Mouse (Mus musculus) heart, postnatal 36 days (tissue): Measurements from ENCODE around the gene Cldn2. TPM values are rescaled to one million over a fixed set of nuclear protein-coding genes. Genes with fewer than 3 reads are reported as not detected.
"Not testable (repeated sequence)": the region's sequence is repeated elsewhere in the genome, so short reads cannot be mapped to it uniquely, and the experiment has no call there.

Experiments
- DNase-seq, 2 experiments: peaks; one replicate each; pipeline ENCODE4 v3.0.0; 2021 to 2022
- intact Hi-C: fragments of 180-260 bp; cut with DNase I; formaldehyde crosslinking; loops from one replicate; pipeline ENCODE4 v1.15.1; 2025
- total RNA-seq, 2 experiments: library from RNA; stranded (reverse); gene quantifications; 2 replicates each; pipeline ENCODE4 v1.2.3; 2021

The Cldn2 gene
- not detected for total RNA-seq

DNA sequence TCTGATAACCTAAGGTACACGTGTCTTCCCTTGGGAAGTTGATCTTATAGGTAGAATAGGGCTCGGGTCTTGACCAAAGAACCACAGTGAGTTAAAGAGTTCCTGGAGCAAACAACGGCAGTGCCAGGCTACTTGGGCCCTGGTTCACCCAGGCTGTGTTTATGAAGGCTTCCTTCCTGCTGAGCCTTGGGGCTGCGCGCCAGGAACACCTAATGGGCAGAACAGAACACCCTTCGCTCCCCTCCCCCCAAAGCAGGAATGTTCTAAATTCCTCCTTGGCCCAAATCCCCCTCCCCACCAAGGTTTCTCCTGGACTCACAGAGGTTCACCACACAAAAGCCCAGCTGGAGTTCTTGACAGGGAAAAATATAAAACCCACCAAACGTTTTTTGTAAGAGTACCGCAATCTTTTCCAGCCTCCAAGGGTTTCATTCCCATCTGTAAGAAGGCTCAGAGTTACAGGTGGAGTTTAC, at the start of gene Cldn2:
TSS of gene Cldn2 (plus strand) at position 423 of the 473 bp plus-strand sequence.
- no peak for DNase-seq
- intact Hi-C loops: no loop called here

DNA sequence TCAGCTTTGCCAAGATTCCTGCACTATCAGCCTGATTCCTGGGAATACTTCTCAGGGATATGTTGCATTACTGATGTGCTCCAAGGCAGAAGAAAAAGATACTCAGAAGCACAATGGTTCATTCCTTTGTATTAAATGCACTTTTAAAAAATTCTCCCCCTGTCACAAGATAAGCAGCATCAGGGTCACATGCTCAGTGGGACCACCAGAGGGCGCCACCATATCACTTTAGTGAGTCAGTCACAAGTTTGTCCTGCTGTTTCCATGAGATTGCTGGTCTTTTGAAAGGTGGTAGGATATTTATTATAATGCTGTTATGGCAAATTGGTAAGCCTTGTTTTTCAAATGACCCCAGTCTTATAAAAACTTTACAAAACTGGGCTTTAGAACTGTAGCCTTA, 48.8 kb upstream of the Cldn2 start:
- intact Hi-C loops: no loop called here
- peak; percentile 18 to 37 for DNase-seq

DNA sequence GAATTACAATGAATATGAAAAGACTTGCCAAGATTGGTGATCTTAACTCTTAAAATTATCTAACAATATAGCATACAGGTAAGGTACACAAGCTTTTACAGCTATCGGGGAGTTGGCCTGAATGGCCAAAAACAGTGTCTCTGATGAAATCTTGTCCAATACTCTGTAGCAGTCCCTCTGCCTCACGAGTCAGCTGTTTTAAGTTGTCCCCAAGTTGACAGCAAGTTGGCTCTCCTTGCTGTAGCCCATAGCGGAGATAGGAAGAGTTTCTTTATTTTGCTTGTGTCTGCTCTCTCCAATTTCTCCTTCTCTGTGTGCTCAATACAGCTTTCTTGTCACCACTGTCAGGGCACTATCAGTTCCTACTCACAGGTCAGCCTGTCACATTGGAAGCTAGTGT, 42.0 kb upstream of the Cldn2 start:
- intact Hi-C loops, DNase-seq: not testable (repeated sequence)

DNA sequence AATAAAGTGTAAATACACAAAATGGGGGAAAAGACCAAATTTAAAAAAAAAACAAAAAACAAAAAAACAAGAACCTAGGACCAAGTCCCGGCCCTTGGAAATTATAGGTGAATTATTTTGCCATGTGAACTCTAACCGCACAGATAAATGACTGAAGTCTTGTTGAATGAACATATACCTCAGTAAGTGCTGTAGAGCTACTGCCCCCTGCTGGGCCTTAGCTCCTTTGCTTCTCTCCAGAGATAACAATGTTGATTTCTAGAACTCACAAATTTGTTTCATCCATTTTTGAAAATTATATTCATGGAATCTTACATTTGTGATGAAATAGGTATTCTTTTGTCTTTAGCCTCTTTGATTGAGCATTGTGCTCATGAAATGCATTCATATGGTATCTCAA, 38.1 kb upstream of the Cldn2 start:
- intact Hi-C loops: loop anchor here (5.0 kb wide), 2 partner anchors 345 to 390 kb away; no protein-coding TSS in a partner anchor
- DNase-seq: peak in 1 of 2 experiments; percentile 10

DNA sequence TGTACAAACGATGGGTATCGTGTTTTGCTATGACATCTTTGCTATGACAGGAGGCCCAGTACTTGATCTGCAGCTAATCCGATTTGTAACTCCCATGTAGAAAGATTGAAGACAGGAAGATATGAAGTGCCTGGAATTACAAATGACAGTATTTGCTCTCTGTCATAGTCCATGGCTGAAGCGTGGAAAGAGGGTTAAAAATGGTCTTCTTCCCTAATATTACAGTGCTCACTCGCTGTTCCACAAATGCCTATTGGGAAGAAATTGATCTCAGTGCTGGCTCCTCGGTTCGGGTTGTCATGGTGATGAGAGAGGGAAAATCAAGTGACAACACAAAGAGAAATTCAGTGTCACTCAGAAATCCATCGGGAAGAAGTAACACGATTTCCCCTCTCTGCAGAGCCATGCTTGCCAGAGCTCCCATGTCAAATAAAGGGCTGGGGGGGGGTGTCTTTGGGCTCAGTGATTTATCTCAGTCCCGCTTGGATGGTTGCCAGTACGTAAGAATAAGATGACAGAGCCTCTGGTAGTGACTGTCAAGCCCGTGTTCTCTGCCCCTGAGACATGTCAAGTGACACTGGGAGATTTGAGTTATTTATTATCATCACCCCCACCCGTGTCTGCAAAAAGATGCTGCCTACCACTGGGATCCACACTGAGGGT, 30.5 kb upstream of the Cldn2 start:
- no peak for DNase-seq
- intact Hi-C loops: no loop called here

DNA sequence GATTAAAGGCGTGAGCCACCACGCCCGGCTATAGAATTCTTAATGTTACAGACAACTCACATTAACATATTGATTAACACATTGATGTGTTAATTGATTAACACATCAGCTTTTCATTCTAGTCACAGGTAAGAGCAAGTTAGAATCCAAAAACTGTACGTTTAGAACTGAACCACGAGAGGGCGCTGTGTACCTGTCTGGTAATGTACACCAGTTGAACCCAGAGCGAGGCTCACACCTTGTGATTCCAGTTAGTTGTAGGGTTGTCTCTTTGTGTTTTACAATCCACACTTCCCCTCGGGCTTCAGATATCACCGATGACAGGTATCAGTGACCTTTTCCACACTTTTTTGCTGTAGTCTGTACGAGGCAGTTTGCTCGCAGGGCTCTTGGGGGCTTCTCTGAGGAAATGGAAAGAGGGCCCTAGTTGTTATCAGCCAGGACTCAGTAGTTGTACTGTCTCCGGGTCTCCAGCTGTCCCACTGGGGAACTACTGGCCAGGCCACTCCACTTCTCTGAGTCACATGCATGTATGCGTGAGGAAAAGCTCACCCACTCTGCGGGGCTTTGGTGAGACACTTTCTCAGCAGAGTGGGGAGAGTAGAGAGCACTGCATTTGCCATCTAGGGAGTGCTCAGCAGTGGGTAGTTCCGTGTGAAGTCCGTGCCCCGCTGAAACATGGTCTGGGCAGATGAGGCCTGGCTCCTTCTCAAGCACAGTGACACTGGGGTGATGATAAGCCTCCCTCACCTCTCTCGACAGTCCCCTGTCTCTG, 26.1 kb upstream of the Cldn2 start:
- intact Hi-C loops: loop anchor here (1.0 kb wide), 1 partner anchor 58 kb away; no protein-coding TSS in a partner anchor
- DNase-seq: peak; percentile 28 to 38

DNA sequence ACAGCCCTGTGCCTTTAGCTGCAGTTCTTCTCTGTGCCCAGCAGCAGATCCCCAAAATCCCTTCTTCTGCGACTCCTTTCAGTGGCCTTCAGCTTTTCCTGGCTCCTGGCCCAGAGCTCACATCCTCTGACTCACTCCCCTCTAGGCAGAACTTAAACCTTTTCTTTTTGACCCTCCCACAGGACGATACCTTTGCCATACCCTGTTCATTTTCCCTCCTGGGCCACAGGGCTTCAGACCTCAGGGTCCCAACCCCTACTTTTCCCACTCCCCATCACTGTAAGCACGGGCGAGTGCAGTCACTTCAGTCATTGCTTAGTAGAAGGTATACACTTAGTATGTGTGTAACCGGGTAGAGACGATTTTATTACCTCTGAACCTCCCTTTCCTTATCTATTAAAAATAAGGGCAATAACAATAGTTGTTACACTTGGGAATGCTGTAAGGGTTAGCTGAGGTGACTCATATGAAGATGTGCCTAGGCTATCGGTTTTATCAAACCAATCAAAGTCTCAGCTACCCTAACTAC, 25.5 kb upstream of the Cldn2 start:
- intact Hi-C loops: no loop called here
- no peak for DNase-seq

DNA sequence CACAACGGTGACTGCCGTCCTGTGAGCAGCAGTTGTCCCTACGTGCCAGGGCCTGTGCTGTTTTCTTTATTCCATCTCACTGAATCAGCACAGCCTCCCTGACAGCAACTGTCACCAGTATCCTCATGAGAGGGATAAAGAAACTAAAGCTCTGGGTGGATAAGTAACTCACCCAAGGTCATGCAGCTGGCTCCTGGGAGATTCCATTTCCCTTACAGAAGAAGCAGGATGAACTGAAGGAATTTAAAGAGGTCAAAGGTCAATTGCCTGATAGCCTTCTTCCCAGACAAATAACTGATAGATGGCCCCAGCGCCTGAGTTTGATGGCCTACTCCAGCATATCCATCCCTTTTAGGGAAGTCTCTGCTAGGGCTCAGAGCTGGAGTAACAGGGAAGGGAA, 23.3 kb upstream of the Cldn2 start:
- intact Hi-C loops: no loop called here
- DNase-seq: no peak

DNA sequence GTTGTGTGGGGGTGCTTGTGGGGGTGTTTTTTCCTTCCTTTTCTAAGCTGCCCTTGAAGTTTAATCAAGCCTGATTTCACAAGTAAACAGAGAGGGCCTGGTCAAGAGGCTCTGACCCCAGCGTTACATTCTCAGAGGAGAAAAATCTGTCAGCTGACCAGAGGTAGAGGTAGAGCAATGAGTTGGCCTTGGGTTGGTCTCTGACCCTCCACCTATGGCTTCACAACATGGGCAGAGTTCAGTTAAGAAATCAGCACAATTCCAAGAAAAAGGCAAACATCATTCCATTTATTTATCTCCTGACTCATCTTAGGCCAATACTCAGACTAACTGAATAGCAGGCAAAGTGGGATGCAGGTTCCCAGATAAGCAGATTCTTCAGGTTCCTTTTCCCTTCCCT, 21.7 kb upstream of the Cldn2 start:
- intact Hi-C loops: no loop called here
- no peak for DNase-seq

DNA sequence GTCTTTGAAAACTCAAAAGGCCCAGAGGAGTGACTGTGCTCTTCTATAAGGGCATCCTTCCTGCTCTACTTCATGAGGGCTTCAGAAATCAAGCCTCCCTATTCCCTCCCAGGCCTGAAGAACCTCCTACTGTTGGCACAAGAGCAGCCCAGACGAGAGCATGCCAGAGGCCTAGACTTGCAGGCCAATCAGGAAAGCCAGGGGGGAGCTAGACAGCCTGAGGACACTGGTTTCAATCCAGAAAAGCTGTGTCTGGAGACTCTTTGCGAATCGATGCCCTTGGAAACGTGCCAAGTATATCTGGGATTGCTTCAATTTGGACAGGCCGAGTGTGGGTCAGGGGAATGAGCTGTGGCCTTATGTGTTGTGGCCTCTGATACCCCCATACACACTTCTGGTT, 21.2 kb upstream of the Cldn2 start:
- DNase-seq: no peak
- intact Hi-C loops: no loop called here

DNA sequence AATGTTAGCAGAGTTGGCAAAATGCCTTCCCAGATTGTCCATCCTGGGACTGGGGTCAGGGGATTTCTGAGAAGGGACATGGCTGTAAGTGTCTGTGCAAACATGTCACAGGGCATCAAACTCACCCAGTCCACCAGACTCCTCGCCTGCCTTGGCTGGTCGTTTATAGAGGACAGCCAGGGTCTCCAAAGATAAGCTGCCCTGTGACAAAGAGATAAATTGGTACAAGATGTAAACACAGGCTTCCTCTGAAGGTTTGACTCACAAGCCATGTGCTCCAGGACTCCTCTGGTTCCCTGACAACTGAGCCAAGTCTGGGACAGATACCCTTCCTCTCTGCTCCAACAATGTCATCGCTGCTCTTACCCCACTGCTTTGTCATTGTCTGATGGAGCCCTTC, 19.6 kb upstream of the Cldn2 start:
- intact Hi-C loops: no loop called here
- no peak for DNase-seq

DNA sequence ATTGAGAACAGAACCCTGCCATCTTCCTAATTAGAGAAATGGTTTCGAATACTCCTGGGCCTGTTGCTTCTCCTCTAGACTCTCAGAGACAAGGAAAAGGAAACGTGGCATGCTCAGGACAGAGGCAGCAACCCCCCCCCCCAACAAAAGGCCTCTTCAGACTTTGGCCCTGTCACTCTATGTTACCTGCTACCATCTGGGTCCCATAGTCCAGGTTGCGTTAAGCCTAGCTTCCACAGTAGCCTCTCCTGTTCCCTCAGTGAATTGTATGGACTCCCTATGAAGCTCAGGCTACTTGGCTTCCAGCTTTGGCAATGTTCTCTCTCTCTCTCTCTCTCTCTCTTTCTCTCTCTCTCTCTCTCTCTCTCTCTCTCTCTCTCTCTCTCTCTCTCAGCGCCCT, 19.1 kb upstream of the Cldn2 start:
- no peak for DNase-seq
- intact Hi-C loops: no loop called here

DNA sequence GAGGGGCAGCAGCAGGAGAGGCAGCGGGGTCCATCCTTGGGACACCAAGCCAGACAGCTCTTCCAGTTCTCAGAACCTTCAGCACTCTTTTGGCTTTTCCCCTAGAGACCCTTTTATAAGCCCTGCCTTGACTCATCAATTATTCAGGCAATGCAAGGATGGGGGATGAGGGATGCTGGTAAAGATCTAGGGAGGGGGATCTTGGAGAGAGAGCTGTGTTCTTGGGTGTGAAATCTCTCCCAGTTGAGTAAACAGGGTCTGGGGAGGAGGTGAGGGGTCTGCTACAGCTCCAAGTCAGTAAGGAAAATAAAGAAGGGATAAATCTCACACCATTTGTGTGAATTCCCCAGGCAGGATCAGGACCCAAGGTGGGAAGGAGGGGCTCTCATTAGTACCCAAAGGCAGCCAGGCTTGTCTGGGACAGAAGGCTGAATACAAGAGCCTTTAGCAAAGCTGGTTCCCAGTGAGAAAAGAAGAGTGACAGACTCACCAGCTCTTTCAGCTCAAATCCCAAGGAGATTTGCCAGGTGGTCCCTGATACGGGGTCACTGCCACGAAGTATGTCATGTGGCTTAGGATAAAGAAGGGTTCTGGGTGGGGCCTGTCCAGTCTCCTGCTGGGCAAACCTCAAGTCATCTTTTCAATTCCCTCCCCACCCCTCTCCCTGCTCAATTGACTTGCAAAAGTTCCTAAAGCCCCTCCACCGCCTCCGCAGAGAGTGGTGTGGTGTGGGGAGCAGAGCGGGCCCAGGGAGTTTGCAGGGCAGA, 18.2 kb upstream of the Cldn2 start, which contains the start of gene Ripply1:
TSS of gene Ripply1 (minus strand) at position 76 of the 767 bp plus-strand sequence.
- DNase-seq: no peak
- intact Hi-C loops: no loop called here

DNA sequence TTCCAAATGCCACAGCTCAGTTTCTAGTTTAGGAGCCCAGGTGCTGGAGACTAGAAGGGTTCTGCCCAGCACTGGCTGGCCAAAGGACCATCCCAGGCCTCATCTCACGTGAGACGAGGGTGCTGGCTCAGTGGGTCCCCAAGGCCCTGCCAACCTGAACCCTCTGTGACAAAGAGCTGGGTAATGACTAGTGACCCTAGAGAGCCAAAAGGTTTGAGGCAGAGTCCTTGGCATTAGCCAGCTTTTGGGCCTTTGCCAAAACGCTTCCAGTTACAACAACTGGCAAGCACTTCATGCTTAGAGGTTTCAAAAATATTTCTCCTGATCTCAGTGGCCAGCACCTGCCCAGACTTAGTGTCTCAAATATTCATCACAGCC, 17.6 kb upstream of the Cldn2 start:
- intact Hi-C loops: no loop called here
- peak in 1 of 2 experiments; percentile 33 for DNase-seq

DNA sequence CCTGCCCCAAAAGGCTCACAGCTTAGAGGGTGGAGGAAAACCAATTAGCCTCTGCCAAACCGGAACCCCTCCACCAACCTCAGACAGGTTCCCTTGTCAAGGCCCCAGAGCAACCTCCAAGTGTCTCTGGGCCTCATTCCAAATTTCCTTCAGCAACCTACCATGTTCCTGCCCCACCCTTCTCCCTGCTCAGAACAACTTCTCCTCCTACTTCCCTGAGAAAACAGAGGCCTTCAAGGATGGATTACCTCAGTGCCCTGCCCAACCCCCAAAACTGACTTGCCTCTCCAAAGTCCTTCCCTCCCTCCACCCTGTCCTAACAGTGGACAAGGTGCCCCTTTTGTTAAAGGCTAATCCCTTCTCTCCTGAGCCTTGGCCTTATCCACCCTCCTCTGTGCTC, 14.9 kb upstream of the Cldn2 start:
- no peak for DNase-seq
- intact Hi-C loops: no loop called here

DNA sequence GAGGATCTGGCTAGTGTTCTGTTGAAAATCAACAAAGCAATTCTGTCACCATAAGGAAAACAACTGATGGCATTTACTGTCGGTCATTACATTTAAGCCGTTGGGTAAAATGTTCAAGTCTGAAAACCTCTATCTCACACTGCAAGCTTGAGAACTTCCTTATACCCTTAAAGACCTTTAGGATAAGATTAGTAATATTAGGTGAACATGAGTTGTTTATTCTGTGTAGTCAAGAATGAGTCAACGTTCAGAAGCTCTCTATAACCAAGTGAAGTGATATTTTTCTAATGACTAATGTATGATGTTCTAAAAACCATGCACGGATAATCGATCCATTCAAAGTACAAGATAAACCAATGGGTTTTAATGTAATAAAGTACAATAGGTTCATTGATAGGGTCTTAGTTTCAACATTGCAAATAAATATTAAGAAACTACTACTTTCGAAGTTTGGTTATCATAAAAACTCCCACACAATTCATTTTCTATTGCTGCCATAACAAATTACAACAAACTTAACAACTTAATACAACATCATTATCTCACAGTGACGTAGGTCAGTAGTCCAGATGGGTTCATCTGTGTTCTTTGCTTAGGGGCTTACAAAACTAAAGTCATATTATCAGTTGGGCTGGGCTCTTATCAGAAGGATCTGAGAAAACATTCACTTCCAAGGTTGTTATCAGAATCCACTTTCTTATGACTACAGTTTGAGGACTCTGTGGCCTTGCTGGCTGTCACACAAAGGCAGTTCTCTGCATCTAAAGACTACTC, 6.4 kb upstream of the Cldn2 start:
- intact Hi-C loops: no loop called here
- no peak for DNase-seq

DNA sequence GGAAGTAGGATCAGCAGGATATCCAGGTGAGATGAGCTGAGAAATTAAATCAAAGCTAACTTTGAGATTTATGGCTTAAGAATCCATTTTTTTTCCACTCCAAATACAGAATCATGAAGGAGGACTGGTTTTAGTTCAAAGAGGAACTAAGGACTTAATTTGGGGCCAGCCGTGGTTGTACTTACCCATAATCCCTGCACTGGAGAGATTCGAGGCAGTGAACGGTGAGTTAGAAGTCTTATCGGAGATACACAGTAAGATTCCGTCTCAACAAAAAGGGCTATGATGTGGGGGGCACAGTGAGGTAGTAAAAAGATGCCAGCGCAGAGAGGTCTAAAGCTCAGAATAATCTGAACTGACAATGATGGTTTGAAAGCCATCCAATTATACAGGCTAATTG, 4.6 kb upstream of the Cldn2 start:
- no peak for DNase-seq
- intact Hi-C loops: no loop called here

DNA sequence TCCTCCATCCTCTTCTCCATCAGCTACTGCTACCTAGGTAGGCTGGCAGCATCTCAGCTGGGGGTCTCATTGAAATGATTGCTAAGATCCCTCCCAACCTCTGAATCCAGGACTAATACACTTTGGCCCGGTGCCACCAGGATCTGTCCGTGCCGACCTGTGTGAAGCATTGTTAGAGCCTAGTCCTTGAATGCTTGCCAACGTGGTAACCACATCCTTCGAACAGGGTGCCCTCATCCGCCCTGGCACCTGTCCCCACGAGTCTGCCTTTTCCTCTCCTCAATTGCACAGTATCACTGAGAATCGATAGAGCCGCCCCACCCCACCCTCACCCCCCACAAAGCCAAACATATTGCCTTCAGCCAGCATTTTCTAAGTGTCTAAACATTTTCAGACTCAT, 2.8 kb upstream of the Cldn2 start:
- intact Hi-C loops: no loop called here
- no peak for DNase-seq

DNA sequence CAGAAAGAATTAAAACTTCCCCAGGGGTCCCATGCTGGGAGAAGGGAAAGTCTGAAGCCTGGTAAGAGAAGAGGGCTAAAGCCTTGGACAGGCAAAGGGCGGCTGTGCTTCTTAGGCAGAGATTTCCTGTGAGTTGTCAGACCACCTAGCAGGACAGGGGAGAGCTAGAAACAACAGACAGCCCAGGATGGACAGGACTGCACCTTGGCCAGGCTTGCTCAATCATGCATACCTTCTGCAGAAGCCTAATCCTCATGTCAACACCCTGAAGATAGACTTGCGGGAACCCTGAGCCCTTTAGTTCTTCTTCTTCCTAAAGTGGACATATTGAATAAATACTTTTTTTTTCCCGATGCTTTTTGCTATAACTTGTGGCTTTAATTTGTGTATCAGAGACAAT, 675 bp upstream of the Cldn2 start:
- intact Hi-C loops: no loop called here
- no peak for DNase-seq

DNA sequence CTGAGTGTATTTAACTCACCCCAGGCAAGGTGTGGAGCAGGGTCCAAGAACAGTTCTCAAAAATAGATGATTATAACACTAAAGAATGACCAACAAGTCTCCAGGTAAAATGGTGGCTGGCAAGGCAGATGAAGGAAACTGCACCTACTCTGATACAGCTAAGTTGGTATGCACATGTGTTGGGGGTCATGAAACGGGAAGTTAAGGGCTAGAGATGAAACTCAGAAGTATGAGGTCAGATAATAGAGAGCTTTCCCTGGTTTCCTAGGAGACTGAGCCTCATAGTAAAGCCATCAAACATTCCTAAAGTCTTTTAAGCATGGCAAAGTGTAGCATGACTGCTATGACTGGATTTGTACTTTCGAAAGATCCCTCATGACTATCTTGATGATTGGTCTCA, 2.4 kb downstream of the Cldn2 start:
- DNase-seq: no peak
- intact Hi-C loops: no loop called here
